8 mouse cellular contexts compared by ENCODE assay signal in genomic region chr11:76243811-76244546, GRCm38 (mm10). TPM values are rescaled to one million over a fixed set of nuclear protein-coding genes. Genes with fewer than 3 reads are reported as not detected.
DNase-seq lines count a peak whose midpoint lies in the region; ATAC-seq and TF ChIP-seq lines count a peak whose summit lies in the region.

No protein-coding gene starts in this region.

- ATAC-seq in forebrain, embryonic 11.5 days (replicated peaks; ENCODE audit: low FRiP score) = no peak
- peak; percentile 58; the same call in 1 of the 2 replicates for ATAC-seq in liver, embryonic 14.5 days (ENCODE audit: insufficient read depth)

- DNase-seq in heart, adult 2 months = no peak
- no peak for DNase-seq in heart, adult 8-10 months (ENCODE audit: low spot score)
- DNase-seq in CH12.LX (ENCODE audit: extremely low read depth) = no peak
- no peak for DNase-seq in forebrain, embryonic 11.5 days (ENCODE audit: low spot score)
- no peak for DNase-seq in liver, embryonic 14.5 days (ENCODE audit: low read depth in 3 of 3, low spot score in 3 of 3)
- no peak for DNase-seq in gastrocnemius, postnatal 14 days
- no peak for DNase-seq in layer of hippocampus, adult 8-10 months (ENCODE audit: low spot score in 2 of 2)
- DNase-seq in layer of hippocampus, postnatal 36 days = no peak

- no peak for TF ChIP-seq EP300 in heart, adult 2 months (IDR thresholded peaks at IDR 0.05; ENCODE audit: insufficient read depth, low read depth, low read length)
- no peak for TF ChIP-seq EP300 in CH12.LX (IDR thresholded peaks at IDR 0.05; ENCODE audit: low read length)
- no peak for TF ChIP-seq EP300 in liver, embryonic 14.5 days (IDR thresholded peaks at IDR 0.05; ENCODE audit: low read depth)

- 3% methylated on average over 34 of the region's 34 CpGs for WGBS in heart, adult 2 months
- 3% methylated on average over 34 of the region's 34 CpGs for WGBS in forebrain, embryonic 11.5 days
- WGBS in liver, embryonic 14.5 days (ENCODE audit: insufficient replicate concordance) = 2% methylated on average over 34 of the region's 34 CpGs

- peak overlapping the region; percentile 63 for H3K9ac ChIP-seq in heart, adult 2 months (ENCODE audit: low read depth, low read length)
- H3K9ac ChIP-seq in CH12.LX (ENCODE audit: insufficient read depth, low read depth) = peak overlapping the region; percentile 52
- H3K9ac ChIP-seq in forebrain, embryonic 11.5 days (ENCODE audit: low read length) = peak overlapping the region; percentile 81
- peak overlapping the region; percentile 83 for H3K9ac ChIP-seq in liver, embryonic 14.5 days (replicated peaks)

- H3K4me1 ChIP-seq in heart, adult 2 months (ENCODE audit: control insufficient read depth, insufficient read depth, low read length) = peaks cover 3% of the 10 kb centered on the region
- peaks cover 4 to 41% of the 10 kb centered on the region in 2 experiments for H3K4me1 ChIP-seq in CH12.LX (ENCODE audit: control insufficient read depth in 1 of 2, insufficient read depth in 2 of 2)
- peaks cover 3% of the 10 kb centered on the region for H3K4me1 ChIP-seq in forebrain, embryonic 11.5 days (replicated peaks; ENCODE audit: control insufficient read depth, insufficient read depth, low read length)
- peaks cover 0 to 6% of the 10 kb centered on the region in 2 experiments; a peak in 2 of 4 replicates for H3K4me1 ChIP-seq in liver, embryonic 14.5 days (replicated peaks; ENCODE audit: control insufficient read depth in 2 of 2, insufficient read depth in 2 of 2, low read length in 1 of 2)

- no peaks in the 10 kb centered on the region for H3K79me2 ChIP-seq in heart, adult 2 months (replicated peaks; ENCODE audit: control insufficient read depth, insufficient read depth, low read length)
- H3K79me2 ChIP-seq in CH12.LX (replicated peaks; ENCODE audit: control insufficient read depth, extremely low read depth, insufficient read depth, poor library complexity, severe bottlenecking) = peaks cover 18% of the 10 kb centered on the region

- no peaks in the 10 kb centered on the region for H3K27me3 ChIP-seq in heart, adult 2 months (ENCODE audit: control insufficient read depth, insufficient read depth, low read length)
- H3K27me3 ChIP-seq in CH12.LX (replicated peaks) = no peaks in the 10 kb centered on the region
- H3K27me3 ChIP-seq in forebrain, embryonic 11.5 days (ENCODE audit: control insufficient read depth, insufficient read depth, low read length) = no peaks in the 10 kb centered on the region
- no peaks in the 10 kb centered on the region for H3K27me3 ChIP-seq in liver, embryonic 14.5 days (ENCODE audit: control insufficient read depth, insufficient read depth, low read length)

- in situ Hi-C loops in CH12.LX (cut with MboI; ENCODE audit: low pct_ligation_motif_present, low pct_unique_long_range_greater_than_20kb, low sequenced_read_pairs) = no loop called here

- peak overlapping the region; percentile 93 for H3K4me3 ChIP-seq in heart, adult 2 months
- H3K4me3 ChIP-seq in CH12.LX (replicated peaks in 1 of 3; ENCODE audit: low read depth in 2 of 3, low read length in 2 of 3, poor library complexity in 1 of 3) = peak overlapping the region; percentile 61 to 91 (median 70)
- peak overlapping the region; percentile 84 for H3K4me3 ChIP-seq in forebrain, embryonic 11.5 days (ENCODE audit: low read depth, low read length)
- H3K4me3 ChIP-seq in liver, embryonic 14.5 days (ENCODE audit: insufficient read depth in 1 of 2, low read depth in 2 of 2, low read length in 2 of 2) = peak overlapping the region; percentile 89

- H3K36me3 ChIP-seq in heart, adult 2 months (ENCODE audit: control insufficient read depth, insufficient read depth, low read length) = peaks cover 2% of the 10 kb centered on the region; the same call in 1 of the 2 replicates
- peaks cover 23 to 63% of the 10 kb centered on the region in 2 experiments for H3K36me3 ChIP-seq in CH12.LX (replicated peaks in 1 of 2; ENCODE audit: control insufficient read depth in 1 of 2, insufficient read depth in 1 of 2, low read length in 1 of 2)
- H3K36me3 ChIP-seq in forebrain, embryonic 11.5 days (ENCODE audit: control insufficient read depth, insufficient read depth, low read length) = no peaks in the 10 kb centered on the region
- H3K36me3 ChIP-seq in liver, embryonic 14.5 days (replicated peaks; ENCODE audit: control insufficient read depth, insufficient read depth, low read depth) = peaks cover 11% of the 10 kb centered on the region; the same call in 1 of the 2 replicates

- peak overlapping the region; percentile 82 for H3K27ac ChIP-seq in heart, adult 2 months
- no peak overlapping the region for H3K27ac ChIP-seq in CH12.LX (ENCODE audit: insufficient read depth, low read depth)
- H3K27ac ChIP-seq in forebrain, embryonic 11.5 days (ENCODE audit: low read depth, low read length) = no peak overlapping the region
- H3K27ac ChIP-seq in liver, embryonic 14.5 days = no peak overlapping the region

- no peak for TF ChIP-seq RAD21 in CH12.LX (IDR thresholded peaks at IDR 0.05; ENCODE audit: low read depth, low read length)

- no peak for TF ChIP-seq POLR2A in heart, adult 2 months (IDR thresholded peaks at IDR 0.05; ENCODE audit: insufficient read depth, low read depth, low read length)
- TF ChIP-seq POLR2A in CH12.LX (IDR thresholded peaks at IDR 0.05; ENCODE audit: low read depth, low read length) = no peak

- H3K4me2 ChIP-seq in CH12.LX (ENCODE audit: insufficient read depth, low read depth, poor library complexity, severe bottlenecking) = peak overlapping the region; percentile 92
- peak overlapping the region; percentile 81 for H3K4me2 ChIP-seq in forebrain, embryonic 11.5 days (ENCODE audit: low read depth, low read length, severe bottlenecking)
- H3K4me2 ChIP-seq in liver, embryonic 14.5 days (ENCODE audit: low read depth) = peak overlapping the region; percentile 79

- no peak for TF ChIP-seq CTCF in heart, adult 2 months (IDR thresholded peaks at IDR 0.05)
- TF ChIP-seq CTCF in CH12.LX (conservative IDR thresholded peaks at IDR 0.05 in 1 of 2, IDR thresholded peaks at IDR 0.05 in 1 of 2; ENCODE audit: low read depth in 2 of 2, low read length in 2 of 2) = no peak
- TF ChIP-seq CTCF in liver, embryonic 14.5 days (IDR thresholded peaks at IDR 0.05; ENCODE audit: low read depth) = no peak

- H3K9me3 ChIP-seq in CH12.LX (replicated peaks; ENCODE audit: low read length) = no peaks in the 10 kb centered on the region
- H3K9me3 ChIP-seq in forebrain, embryonic 11.5 days (ENCODE audit: control insufficient read depth, low read length) = no peaks in the 10 kb centered on the region
- no peaks in the 10 kb centered on the region for H3K9me3 ChIP-seq in liver, embryonic 14.5 days (ENCODE audit: control insufficient read depth, low read length)

- intact Hi-C loops in heart, adult 2 months (cut with DNase I) = no loop called here
- intact Hi-C loops in gastrocnemius, postnatal 14 days (cut with DNase I; ENCODE audit: low total_unique reads) = no loop called here

- dilution Hi-C loops in CH12.LX (cut with MboI; ENCODE audit: extremely low pct_ligation_motif_present, extremely low pct_unique_long_range_greater_than_20kb, low sequenced_read_pairs) = no loop called here

RNA-seq across cellular contexts. Expression of gene Glod4, which starts 0.5 kb away (rescaled TPM):
- 10 to 100 TPM; 34.2 to 41.5 TPM for total RNA-seq in heart, adult 2 months (2021)
- 12.0 and 26.7 TPM in 2 replicates for polyA plus RNA-seq in heart, adult 2 months (2012; rRNA removed)
- 10 to 100 TPM; 38.8 to 46.4 (median 43.1) TPM for total RNA-seq in heart, adult 8-10 months (2022)
- total RNA-seq in CH12.LX (2012; rRNA removed) (189 and 190 TPM in 2 replicates), CH12.LX (2014; rRNA removed) (161 and 186 TPM in 2 replicates)
- polyA plus RNA-seq in CH12.LX (2012; ENCODE audit: insufficient read length, low read depth) = 121 and 158 TPM in 2 replicates
- 122 and 125 TPM in 2 replicates for polyA plus RNA-seq in forebrain, embryonic 11.5 days (2014; fragmentation: Nextera tagmentation; extraction: Ambion mirVana)
- 10.7 and 17.9 TPM in 2 replicates for polyA plus RNA-seq in liver, embryonic 14.5 days (2012; rRNA removed)
- polyA plus RNA-seq in liver, embryonic 14.5 days (2014; fragmentation: Nextera tagmentation; extraction: Ambion mirVana) = 60.7 and 62.6 TPM in 2 replicates
- 10 to 100 TPM; 25.2 to 28.0 TPM for total RNA-seq in gastrocnemius, postnatal 14 days (2021)
- 10 to 100 TPM; 55.8 to 59.8 (median 58.0) TPM for total RNA-seq in layer of hippocampus, adult 8-10 months (2022)
- total RNA-seq in layer of hippocampus, postnatal 36 days (2021) = 10 to 100 TPM; 51.6 to 59.4 TPM

RNA-seq across cellular contexts. Expression of gene Mrm3, which starts 0.5 kb away (rescaled TPM):
- 10 to 100 TPM; 21.8 to 23.4 TPM for total RNA-seq in heart, adult 2 months (2021)
- 11.9 and 18.7 TPM in 2 replicates for polyA plus RNA-seq in heart, adult 2 months (2012; rRNA removed)
- total RNA-seq in heart, adult 8-10 months (2022) = 10 to 100 TPM; 23.7 to 28.3 (median 26.3) TPM
- total RNA-seq in CH12.LX (2012; rRNA removed) (40.2 and 52.0 TPM in 2 replicates), CH12.LX (2014; rRNA removed) (35.1 and 40.6 TPM in 2 replicates)
- polyA plus RNA-seq in CH12.LX (2012; ENCODE audit: insufficient read length, low read depth) = 41.2 and 41.6 TPM in 2 replicates
- 18.6 and 20.7 TPM in 2 replicates for polyA plus RNA-seq in forebrain, embryonic 11.5 days (2014; fragmentation: Nextera tagmentation; extraction: Ambion mirVana)
- polyA plus RNA-seq in liver, embryonic 14.5 days (2012; rRNA removed) = 5.9 and 11.1 TPM in 2 replicates
- 14.2 and 16.6 TPM in 2 replicates for polyA plus RNA-seq in liver, embryonic 14.5 days (2014; fragmentation: Nextera tagmentation; extraction: Ambion mirVana)
- 10 to 100 TPM; 13.4 to 14.4 TPM for total RNA-seq in gastrocnemius, postnatal 14 days (2021)
- 10 to 100 TPM; 16.8 to 19.3 (median 17.5) TPM for total RNA-seq in layer of hippocampus, adult 8-10 months (2022)
- 10 to 100 TPM; 16.8 to 17.4 TPM for total RNA-seq in layer of hippocampus, postnatal 36 days (2021)

RNA-seq across cellular contexts. Expression of gene Gemin4, which starts 26.5 kb away (rescaled TPM):
- 1 to 10 TPM; 3.9 to 4.5 TPM for total RNA-seq in heart, adult 2 months (2021)
- polyA plus RNA-seq in heart, adult 2 months (2012; rRNA removed) = 2.3 and 3.8 TPM in 2 replicates
- 1 to 10 TPM; 2.5 to 4.6 (median 3.7) TPM for total RNA-seq in heart, adult 8-10 months (2022)
- total RNA-seq in CH12.LX (2012; rRNA removed) = 41.3 and 57.2 TPM in 2 replicates
- total RNA-seq in CH12.LX (2014; rRNA removed) = 44.4 and 51.6 TPM in 2 replicates
- 34.2 and 46.5 TPM in 2 replicates for polyA plus RNA-seq in CH12.LX (2012; ENCODE audit: insufficient read length, low read depth)
- polyA plus RNA-seq in forebrain, embryonic 11.5 days (2014; fragmentation: Nextera tagmentation; extraction: Ambion mirVana) = 46.2 and 52.9 TPM in 2 replicates
- polyA plus RNA-seq in liver, embryonic 14.5 days (2012; rRNA removed) = 6.0 and 6.3 TPM in 2 replicates
- 13.9 and 14.8 TPM in 2 replicates for polyA plus RNA-seq in liver, embryonic 14.5 days (2014; fragmentation: Nextera tagmentation; extraction: Ambion mirVana)
- 1 to 10 TPM; 1.9 to 2.9 TPM for total RNA-seq in gastrocnemius, postnatal 14 days (2021)
- total RNA-seq in layer of hippocampus, adult 8-10 months (2022) = 10 to 100 TPM in 2 of 4 experiments, 1 to 10 TPM in 2; 9.5 to 13.7 (median 10.9) TPM
- total RNA-seq in layer of hippocampus, postnatal 36 days (2021) = 1 to 10 TPM; 6.5 to 8.2 TPM

RNA-seq across cellular contexts. Expression of gene Dbil5, which starts 26.6 kb away (rescaled TPM):
- under 1 TPM in 1 of 2 experiments, not detected in 1; 0.43 TPM for total RNA-seq in heart, adult 2 months (2021)
- 0.73 and 1.2 TPM in 2 replicates for polyA plus RNA-seq in heart, adult 2 months (2012; rRNA removed)
- under 1 TPM in 3 of 4 experiments, not detected in 1; 0.50 to 0.68 (median 0.60) TPM for total RNA-seq in heart, adult 8-10 months (2022)
- total RNA-seq in CH12.LX (2012; rRNA removed) (0.97 and 1.6 TPM in 2 replicates), CH12.LX (2014; rRNA removed) (1.3 and 1.4 TPM in 2 replicates)
- polyA plus RNA-seq in CH12.LX (2012; ENCODE audit: insufficient read length, low read depth) = 1.5 TPM in 1 of 2 replicates, not detected in the other
- polyA plus RNA-seq in forebrain, embryonic 11.5 days (2014; fragmentation: Nextera tagmentation; extraction: Ambion mirVana) = 0.48 TPM in 1 of 2 replicates, not detected in the other
- polyA plus RNA-seq in liver, embryonic 14.5 days (2012; rRNA removed) = 0.18 and 0.36 TPM in 2 replicates
- polyA plus RNA-seq in liver, embryonic 14.5 days (2014; fragmentation: Nextera tagmentation; extraction: Ambion mirVana) = 0.61 and 1.1 TPM in 2 replicates
- under 1 TPM in 1 of 2 experiments, not detected in 1; 0.42 TPM for total RNA-seq in gastrocnemius, postnatal 14 days (2021)
- 1 to 10 TPM in 2 of 4 experiments, under 1 TPM in 2; 0.64 to 1.2 (median 0.96) TPM for total RNA-seq in layer of hippocampus, adult 8-10 months (2022)
- total RNA-seq in layer of hippocampus, postnatal 36 days (2021) = 1 to 10 TPM in 1 of 2 experiments, under 1 TPM in 1; 0.65 to 1.2 TPM
